Mouse (Mus musculus): ENCODE measurements around the gene Cav2. TPM values are rescaled to one million over a fixed set of nuclear protein-coding genes. Genes with fewer than 3 reads are reported as not detected.

The Cav2 gene
- total RNA-seq, 2 experiments from 2014 or later, result 13.8 to 24.2 TPM

DNA sequence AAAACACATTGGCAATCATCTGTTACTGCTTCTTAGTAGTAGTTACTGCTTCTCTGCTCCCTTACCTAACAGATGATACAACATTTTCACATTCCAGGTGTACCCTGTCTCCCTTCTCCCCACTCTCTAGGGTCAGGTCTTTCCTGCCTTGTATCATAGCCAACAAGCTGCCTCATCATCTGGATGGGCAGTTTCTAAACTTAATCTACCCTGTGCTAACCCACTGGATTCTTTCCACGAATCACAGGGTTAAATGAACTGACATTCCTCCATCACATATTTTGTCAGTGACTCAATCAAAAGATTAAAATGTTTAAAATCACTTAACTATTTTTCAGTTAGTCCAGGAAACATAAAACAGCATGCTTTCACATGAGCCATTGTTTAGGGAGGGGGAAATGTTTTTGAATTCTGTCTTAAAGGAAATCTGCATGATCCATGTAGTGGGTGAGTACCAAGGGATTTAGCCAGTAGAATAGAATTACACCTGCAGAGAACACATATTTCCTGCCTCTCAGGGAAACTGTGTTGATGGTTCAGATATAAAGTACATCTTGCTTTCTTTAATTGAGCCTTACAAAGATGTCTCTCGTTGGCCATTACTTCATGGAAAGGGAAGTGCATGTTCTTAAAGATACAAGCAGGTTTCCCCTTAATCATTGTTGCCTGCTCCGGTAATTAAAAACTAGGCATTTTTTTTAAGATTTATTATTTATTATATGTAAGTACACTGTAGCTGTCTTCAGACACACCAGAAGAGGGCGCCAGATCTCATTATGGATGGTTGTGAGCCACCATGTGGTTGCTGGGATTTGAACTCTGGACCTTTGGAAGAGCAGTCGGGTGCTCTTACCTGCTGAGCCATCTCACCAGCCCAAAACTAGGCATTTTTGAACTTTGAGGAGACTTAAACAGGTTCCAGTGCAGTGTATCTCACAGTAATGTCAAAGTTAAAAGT is 34.0 kb downstream of the Cav2 start:
- peak overlapping the region; percentile 95 for H3K27ac ChIP-seq
- intact Hi-C loops (cut with DNase I), result loop anchor here (5.0 kb wide), 1 partner anchor 32 kb away; no protein-coding TSS in a partner anchor
- DNase-seq, result no peak
- peak; percentile 31; the same call in 1 of the 2 replicates for TF ChIP-seq CTCF (IDR thresholded peaks at IDR 0.05)
- H3K4me3 ChIP-seq, result peak overlapping the region; percentile 88

DNA sequence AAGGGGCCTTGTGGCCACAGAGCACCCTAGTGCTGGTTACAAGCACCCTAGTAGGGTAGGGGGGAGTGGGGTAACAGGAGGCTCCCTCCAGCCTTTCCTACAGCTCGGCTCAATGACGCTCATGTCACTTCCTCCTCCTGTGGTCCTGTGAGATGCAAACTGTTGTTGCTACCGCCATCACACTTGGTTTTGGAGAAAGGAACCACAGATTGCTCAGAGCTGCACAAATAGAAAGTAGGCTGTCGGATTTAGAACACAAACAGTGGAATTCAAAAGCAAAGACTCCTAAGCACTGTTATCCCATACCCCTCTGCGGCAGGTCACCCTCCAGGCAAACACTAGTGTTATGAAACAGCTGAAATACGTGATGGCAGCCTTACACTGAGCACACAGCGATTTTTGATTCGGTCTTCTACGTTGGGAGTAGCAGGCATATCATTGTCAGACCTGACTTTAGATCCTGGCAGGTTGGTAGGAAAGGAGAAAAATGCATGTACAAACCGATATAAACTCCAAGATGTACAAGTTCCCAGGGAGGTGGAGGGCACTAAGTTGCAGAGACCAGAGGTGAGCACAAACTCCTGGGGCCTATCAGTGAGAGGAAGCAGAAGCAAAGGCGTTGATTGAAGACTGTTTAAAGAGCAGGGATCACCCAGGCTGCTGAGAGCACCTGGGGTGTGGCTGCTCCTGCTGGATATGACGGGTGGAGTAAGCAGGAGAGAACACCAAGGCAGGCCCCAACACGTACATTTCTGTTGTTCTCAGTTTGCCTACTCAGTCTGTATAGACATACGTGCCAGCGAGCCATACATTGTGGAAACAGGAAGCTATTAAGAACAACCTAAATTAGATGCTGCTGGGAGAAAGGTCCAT is 35.5 kb downstream of the Cav2 start:
- no peak for TF ChIP-seq CTCF (IDR thresholded peaks at IDR 0.05)
- intact Hi-C loops (cut with DNase I), result no loop called here
- H3K27ac ChIP-seq, result peak overlapping the region; percentile 95
- DNase-seq, result no peak
- H3K4me3 ChIP-seq, result peak overlapping the region; percentile 88

DNA sequence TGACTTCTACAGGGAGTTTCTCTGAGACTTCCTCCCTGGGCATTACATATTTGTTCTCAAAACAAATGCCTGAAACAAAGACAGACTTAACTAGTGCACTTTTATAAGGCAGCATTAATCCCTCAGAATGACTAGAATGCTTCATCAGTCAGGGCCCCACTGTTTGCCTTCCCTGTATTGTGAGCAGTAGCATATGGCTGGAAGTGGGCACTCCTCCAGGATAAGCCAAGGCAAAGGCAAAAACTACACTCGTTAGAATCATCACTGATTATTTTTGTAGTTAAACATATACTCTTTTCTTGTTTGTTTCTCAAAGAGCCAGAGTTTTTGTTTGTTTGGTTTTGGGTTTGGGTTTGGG is 36.2 kb downstream of the Cav2 start:
- TF ChIP-seq CTCF (IDR thresholded peaks at IDR 0.05), result no peak
- Histone ChIP-seq H3K4me3 (peak overlapping the region; percentile 88), H3K27ac (peak overlapping the region; percentile 95)
- intact Hi-C loops (cut with DNase I), result no loop called here
- no peak for DNase-seq

- Histone ChIP-seq H3K4me3 (no peak overlapping the region), H3K27ac (peak overlapping the region; percentile 95)
- intact Hi-C loops (cut with DNase I), result no loop called here
- no peak for DNase-seq
- no peak for TF ChIP-seq CTCF (IDR thresholded peaks at IDR 0.05)
Observed at GRCm38 (mm10) chr6:17317944-17318343, 37.0 kb downstream of the Cav2 start.

DNA sequence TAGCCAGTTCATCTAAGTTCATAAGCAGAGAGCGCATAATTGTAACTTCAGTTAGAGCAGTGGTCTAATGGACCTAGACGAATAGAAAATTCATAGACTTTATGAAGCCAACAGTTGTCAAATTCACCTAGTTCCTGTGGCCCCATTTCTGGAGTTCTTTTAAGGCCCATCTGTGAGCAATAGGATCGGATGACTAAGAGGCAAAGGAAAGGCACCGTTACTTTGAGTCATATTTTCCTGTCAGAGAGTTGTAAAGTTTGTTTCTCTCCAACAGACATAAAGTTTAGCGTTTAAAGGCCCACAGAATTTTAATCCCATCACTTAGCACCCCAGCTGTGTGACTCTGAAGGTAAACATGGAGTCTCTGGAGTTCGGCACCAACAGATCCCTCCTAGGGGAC is 41.0 kb downstream of the Cav2 start:
- TF ChIP-seq CTCF (IDR thresholded peaks at IDR 0.05), result no peak
- no peak for DNase-seq
- peak overlapping the region; percentile 46 for H3K4me3 ChIP-seq
- peak overlapping the region; percentile 68 for H3K27ac ChIP-seq
- intact Hi-C loops (cut with DNase I), result no loop called here

- Histone ChIP-seq H3K4me3 (peak overlapping the region; percentile 51), H3K27ac (peak overlapping the region; percentile 53)
- no peak for TF ChIP-seq CTCF (IDR thresholded peaks at IDR 0.05)
- intact Hi-C loops (cut with DNase I), result no loop called here
- no peak for DNase-seq
Observed at GRCm38 (mm10) chr6:17327216-17327615, 46.2 kb downstream of the Cav2 start.

DNA sequence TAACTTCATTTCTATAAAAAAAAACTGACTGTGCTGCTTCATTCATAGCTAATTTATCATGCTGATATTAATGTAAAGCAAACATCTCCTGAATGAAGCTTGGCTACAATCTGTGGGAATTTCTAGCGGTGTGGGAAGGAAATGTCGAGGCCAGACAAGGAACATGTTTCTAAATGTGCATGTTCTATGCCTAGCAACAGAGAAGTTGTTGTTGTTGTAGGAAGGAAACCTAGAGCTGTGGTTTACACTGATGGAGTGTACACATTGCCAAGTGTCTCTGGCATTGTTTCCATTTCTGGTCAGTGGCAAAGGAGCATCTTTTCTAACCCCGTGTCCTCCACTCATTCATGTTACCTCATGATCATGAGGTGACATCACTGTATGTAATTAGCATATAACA is 48.8 kb downstream of the Cav2 start:
- H3K27ac ChIP-seq, result peak overlapping the region; percentile 5; the same call in 1 of the 2 replicates
- no peak for DNase-seq
- intact Hi-C loops (cut with DNase I), result no loop called here
- TF ChIP-seq CTCF (IDR thresholded peaks at IDR 0.05), result no peak
- H3K4me3 ChIP-seq, result no peak overlapping the region

DNA sequence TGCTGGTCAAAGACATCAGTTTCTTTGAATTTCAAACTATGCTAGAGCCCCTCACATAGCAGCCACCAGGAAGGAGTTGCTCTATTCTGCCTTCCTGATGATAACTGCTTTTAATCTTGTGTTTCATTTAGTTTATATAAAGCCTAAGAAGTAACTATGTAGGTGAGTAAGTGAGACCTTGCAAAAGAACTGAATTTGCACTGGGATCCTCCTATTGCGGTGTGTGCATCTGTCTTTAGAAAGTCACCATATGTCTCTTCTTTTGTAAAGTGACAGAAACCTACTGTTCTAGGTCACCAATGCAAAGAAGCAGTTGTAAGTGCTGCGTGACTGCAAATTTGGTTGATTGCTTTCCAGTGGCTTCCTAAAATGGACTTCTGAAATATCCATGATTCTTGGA is 56.7 kb downstream of the Cav2 start:
- H3K4me3 ChIP-seq, result no peak overlapping the region
- no peak for DNase-seq
- H3K27ac ChIP-seq, result no peak overlapping the region
- intact Hi-C loops (cut with DNase I), result loop anchor here (1.0 kb wide), 1 partner anchor 21 kb away; no protein-coding TSS in a partner anchor
- no peak for TF ChIP-seq CTCF (IDR thresholded peaks at IDR 0.05)

Other genes starting within 250 kb of the Cav2 start
- gene Tes, start 216.0 kb upstream of the Cav2 start, total RNA-seq (2021), result 1 to 10 TPM in 1 of 2 experiments, under 1 TPM in 1; 0.69 to 2.6 TPM
- 100 to 1,000 TPM in 1 of 2 experiments, 10 to 100 TPM in 1; 82.9 to 125 TPM for gene Cav1, start 25.1 kb downstream of the Cav2 start, total RNA-seq (2021)
- gene Met, start 182.6 kb downstream of the Cav2 start, total RNA-seq (2021), result 10 to 100 TPM in 1 of 2 experiments, 1 to 10 TPM in 1; 6.9 to 10.6 TPM

Measured in gastrocnemius, adult 2 months (tissue).